Mouse (Mus musculus) embryonic facial prominence, embryonic 13.5 days (tissue): ENCODE results near the gene Ddrgk1. TPM values are rescaled to one million over a fixed set of nuclear protein-coding genes. Genes with fewer than 3 reads are reported as not detected.

Source experiments
- ATAC-seq: fragments of 200-750 bp; cut with Nextera tagmentation; 2 replicates; pipeline ENCODE4 v1.8.0; 2017; ENCODE audit warnings: low read depth; ENCODE audit not compliant: insufficient number of reproducible peaks, insufficient read depth, low FRiP score, low TSS enrichment
- H3K27ac ChIP-seq: fragments of 300-500 bp; sonication (generic); 2 replicates; pipeline ENCODE4 v1.5.1; 2015; ENCODE audit warnings: moderate library complexity, mild to moderate bottlenecking, inconsistent platforms
- H3K27me3 ChIP-seq: fragments of 300-500 bp; sonication (generic); 2 replicates; pipeline ENCODE4 v1.6.1; 2015; ENCODE audit warnings: mild to moderate bottlenecking, inconsistent platforms
- H3K36me3 ChIP-seq: fragments of 300-500 bp; sonication (generic); 2 replicates; pipeline ENCODE4 v1.6.1; 2015; ENCODE audit warnings: mild to moderate bottlenecking, inconsistent platforms
- H3K4me1 ChIP-seq: fragments of 300-500 bp; sonication (generic); 2 replicates; pipeline ENCODE4 v1.6.1; 2015; ENCODE audit warnings: inconsistent platforms
- H3K4me2 ChIP-seq: fragments of 300-500 bp; sonication (generic); 2 replicates; pipeline ENCODE4 v1.6.1; 2015; ENCODE audit warnings: moderate library complexity, mild to moderate bottlenecking, inconsistent platforms
- H3K4me3 ChIP-seq: fragments of 300-500 bp; sonication (generic); 2 replicates; pipeline ENCODE4 v1.5.1; 2015; ENCODE audit warnings: mild to moderate bottlenecking, inconsistent platforms
- H3K9ac ChIP-seq: fragments of 300-500 bp; sonication (generic); 2 replicates; pipeline ENCODE4 v1.6.1; 2015; ENCODE audit warnings: mild to moderate bottlenecking, inconsistent platforms
- H3K9me3 ChIP-seq: fragments of 300-500 bp; sonication (generic); 2 replicates; pipeline ENCODE4 v1.6.1; 2016; ENCODE audit warnings: inconsistent platforms
- WGBS: fragments of 180-500 bp; shearing (Covaris S2); methylation state at CpG from one replicate; pipeline ENCODE4 v1.1.7; 2015; ENCODE audit warnings: mixed read lengths; 5-methylcytosine and 5-hydroxymethylcytosine counted together
- polyA plus RNA-seq: library from polyadenylated mRNA; unstranded; fragments of >200 nt; fragmentation: Nextera tagmentation; extraction: Ambion mirVana; gene quantifications from 2 replicates; pipeline ENCODE4 v1.2.1, GENCODE M21; 2015

Ddrgk1 gene
- polyA plus RNA-seq, 1 experiment from 2014 or later: 61.7 TPM

GRCm38 (mm10) chr2:130632887-130633675 lies 31.4 kb downstream of the Ddrgk1 start:
- Histone ChIP-seq H3K36me3 (peaks cover 2% of the 10 kb centered on the region), H3K4me3 (no peak overlapping the region), H3K9me3 (no peaks in the 10 kb centered on the region), H3K4me2 (no peak overlapping the region), H3K27ac (no peak overlapping the region), H3K27me3 (peaks cover 53% of the 10 kb centered on the region), H3K9ac (no peak overlapping the region), H3K4me1 (peaks cover 31% of the 10 kb centered on the region)
- WGBS: 51% methylated on average over 5 of the region's 5 CpGs
- no peak for ATAC-seq

- Histone ChIP-seq H3K27ac (no peak overlapping the region), H3K27me3 (peaks cover 46% of the 10 kb centered on the region), H3K4me3 (no peak overlapping the region), H3K36me3 (peaks cover 9% of the 10 kb centered on the region), H3K9me3 (no peaks in the 10 kb centered on the region), H3K4me2 (no peak overlapping the region), H3K9ac (no peak overlapping the region), H3K4me1 (peaks cover 27% of the 10 kb centered on the region)
- ATAC-seq: no peak
- 64% methylated on average over 1 of the region's 1 CpGs for WGBS
Measured at GRCm38 (mm10) chr2:130632416-130632815, 32.0 kb downstream of the Ddrgk1 start.

GRCm38 (mm10) chr2:130629839-130630203 lies 34.6 kb downstream of the Ddrgk1 start, which contains the start of the genes Fastkd5 and Ubox5:
Gene Fastkd5, minus strand, starts transcription at chr2:130630027.
Gene Ubox5, minus strand, starts transcription at chr2:130630038.
- peak within 1 kb of the TSS; percentile 78 for H3K27ac ChIP-seq
- 0% methylated on average over 25 of the region's 25 CpGs for WGBS

GRCm38 (mm10) chr2:130629080-130629838 lies 35.2 kb downstream of the Ddrgk1 start:
- Histone ChIP-seq H3K4me1 (peaks cover 6% of the 10 kb centered on the region), H3K27me3 (peaks cover 15% of the 10 kb centered on the region), H3K27ac (peak overlapping the region; percentile 78), H3K9me3 (no peaks in the 10 kb centered on the region), H3K9ac (peak overlapping the region; percentile 97), H3K4me2 (peak overlapping the region; percentile 78), H3K36me3 (peaks cover 33% of the 10 kb centered on the region), H3K4me3 (peak overlapping the region; percentile 100)
- 3% methylated on average over 37 of the region's 37 CpGs for WGBS
- ATAC-seq: peak; percentile 26; the same call in 1 of the 2 replicates

More at GRCm38 (mm10) chr2:130629839-130630203, 34.6 kb downstream of the Ddrgk1 start, which contains the start of the genes Fastkd5 and Ubox5:
- Histone ChIP-seq H3K4me3 (peak within 1 kb of the TSS; percentile 100), H3K9me3 (no peaks in the 10 kb centered on the region), H3K4me2 (peak within 1 kb of the TSS; percentile 78), H3K4me1 (peaks cover 12% of the 10 kb centered on the region), H3K27me3 (peaks cover 21% of the 10 kb centered on the region), H3K36me3 (peaks cover 31% of the 10 kb centered on the region), H3K9ac (peak within 1 kb of the TSS; percentile 97)
- ATAC-seq: peak; percentile 82

- H3K4me2 ChIP-seq: peak overlapping the region; percentile 78
Measured at GRCm38 (mm10) chr2:130628424-130628823, 36.0 kb downstream of the Ddrgk1 start.

GRCm38 (mm10) chr2:130618972-130619371 lies 45.5 kb downstream of the Ddrgk1 start:
- WGBS: 93% methylated on average over 7 of the region's 7 CpGs
- Histone ChIP-seq H3K27me3 (no peaks in the 10 kb centered on the region), H3K36me3 (peaks cover 67% of the 10 kb centered on the region), H3K9ac (no peak overlapping the region), H3K4me3 (no peak overlapping the region), H3K27ac (no peak overlapping the region), H3K9me3 (no peaks in the 10 kb centered on the region), H3K4me2 (no peak overlapping the region), H3K4me1 (no peaks in the 10 kb centered on the region)
- ATAC-seq: no peak

More at GRCm38 (mm10) chr2:130628424-130628823, 36.0 kb downstream of the Ddrgk1 start:
- WGBS: 57% methylated on average over 3 of the region's 3 CpGs
- peak overlapping the region; percentile 100 for H3K4me3 ChIP-seq
- no peak for ATAC-seq
- peaks cover 37% of the 10 kb centered on the region for H3K36me3 ChIP-seq
- peaks cover 4% of the 10 kb centered on the region for H3K4me1 ChIP-seq
- no peak overlapping the region for H3K9ac ChIP-seq
- no peaks in the 10 kb centered on the region for H3K9me3 ChIP-seq
- H3K27ac ChIP-seq: no peak overlapping the region
- peaks cover 7% of the 10 kb centered on the region; the same call in 1 of the 2 replicates for H3K27me3 ChIP-seq

- Histone ChIP-seq H3K27me3 (no peaks in the 10 kb centered on the region), H3K9ac (no peak overlapping the region), H3K4me3 (no peak overlapping the region), H3K27ac (no peak overlapping the region), H3K4me2 (no peak overlapping the region), H3K4me1 (no peaks in the 10 kb centered on the region), H3K36me3 (peaks cover 44% of the 10 kb centered on the region), H3K9me3 (no peaks in the 10 kb centered on the region)
- WGBS: 64% methylated on average over 3 of the region's 3 CpGs
- ATAC-seq: no peak
Measured at GRCm38 (mm10) chr2:130613091-130613490, 51.4 kb downstream of the Ddrgk1 start.

Other genes starting within 250 kb of the Ddrgk1 start
- 105 and 108 TPM in 2 replicates for gene Vps16, start 240.3 kb downstream of the Ddrgk1 start, polyA plus RNA-seq
- 15.5 and 16.3 TPM in 2 replicates for gene Pced1a, start 240.0 kb downstream of the Ddrgk1 start, polyA plus RNA-seq
- gene Ptpra, start 214.4 kb downstream of the Ddrgk1 start, polyA plus RNA-seq: 113 and 114 TPM in 2 replicates
- 76.0 and 89.4 TPM in 2 replicates for gene Mrps26, start 100.9 kb downstream of the Ddrgk1 start, polyA plus RNA-seq
- not detected in 2 replicates for gene Oxt, start 88.5 kb downstream of the Ddrgk1 start, polyA plus RNA-seq
- not detected in 2 replicates for gene Avp, start 82.1 kb downstream of the Ddrgk1 start, polyA plus RNA-seq
- gene Fastkd5, start 34.6 kb downstream of the Ddrgk1 start, polyA plus RNA-seq: 14.7 and 16.2 TPM in 2 replicates
- 13.2 and 14.2 TPM in 2 replicates for gene Ubox5, start 34.6 kb downstream of the Ddrgk1 start, polyA plus RNA-seq
- gene Lzts3, start 21.9 kb downstream of the Ddrgk1 start, polyA plus RNA-seq: 4.5 and 5.1 TPM in 2 replicates
- gene Itpa, start 3.0 kb upstream of the Ddrgk1 start, polyA plus RNA-seq: 118 and 126 TPM in 2 replicates
- 3.2 TPM in 2 replicates for gene Slc4a11, start 32.9 kb upstream of the Ddrgk1 start, polyA plus RNA-seq
- 43.2 and 49.5 TPM in 2 replicates for gene 4930402H24Rik, start 241.7 kb upstream of the Ddrgk1 start, polyA plus RNA-seq
- gene Atrn, start 241.8 kb upstream of the Ddrgk1 start, polyA plus RNA-seq: 9.6 and 10.7 TPM in 2 replicates